23 mouse cellular contexts compared by ENCODE assay signal in genomic region chr5:118461967-118462366, GRCm38 (mm10).
DNase-seq lines count a peak whose midpoint lies in the region; ATAC-seq lines count a peak whose summit lies in the region.
"Had no signal": no experiment of that assay in that cellular context is flagged by ENCODE, and none has a peak within 500 bp of the region (broad histone marks: within the 10 kb centered on the region; RNA-seq: fewer than 3 reads in every experiment).

No protein-coding gene starts in this region.

- H3K36me3 ChIP-seq in embryonic facial prominence, embryonic 10.5 days (replicated peaks) = no peaks in the 10 kb centered on the region
- no peaks in the 10 kb centered on the region for H3K36me3 ChIP-seq in limb, embryonic 11.5 days (ENCODE audit: control insufficient read depth, insufficient read depth, low read length)
- H3K36me3 ChIP-seq in midbrain, embryonic 15.5 days (replicated peaks) = no peaks in the 10 kb centered on the region
- H3K36me3 ChIP-seq: embryonic facial prominence, embryonic 12.5 days; G1E; heart, embryonic 15.5 days; hindbrain, embryonic 15.5 days had no signal

- no peak for ATAC-seq in limb, embryonic 11.5 days (ENCODE audit: insufficient number of reproducible peaks, low FRiP score, low TSS enrichment, low read depth)
- ATAC-seq in midbrain, embryonic 15.5 days (replicated peaks) = no peak
- ATAC-seq: activated CD4-positive, CD25-positive, alpha-beta regulatory T cell, adult 4 months; forebrain, embryonic 13.5 days; intestine, postnatal 0 days had no signal

- no peak overlapping the region for H3K4me3 ChIP-seq in embryonic facial prominence, embryonic 10.5 days
- H3K4me3 ChIP-seq in limb, embryonic 11.5 days (ENCODE audit: low read depth, low read length) = no peak overlapping the region
- H3K4me3 ChIP-seq in midbrain, embryonic 15.5 days = no peak overlapping the region
- H3K4me3 ChIP-seq: embryonic facial prominence, embryonic 12.5 days; forebrain, embryonic 13.5 days; heart, adult 2 months; heart, embryonic 15.5 days; hindbrain, embryonic 15.5 days had no signal

- H3K4me1 ChIP-seq in embryonic facial prominence, embryonic 10.5 days = peaks cover 80% of the 10 kb centered on the region
- peaks cover 33% of the 10 kb centered on the region for H3K4me1 ChIP-seq in limb, embryonic 11.5 days (ENCODE audit: control insufficient read depth, insufficient read depth, low read length)
- peaks cover 28% of the 10 kb centered on the region for H3K4me1 ChIP-seq in midbrain, embryonic 15.5 days

- 0 out of 2 replicates have a peak overlapping the region, but pooled peaks have one; percentile 14 for H3K9ac ChIP-seq in limb, embryonic 11.5 days (ENCODE audit: low read length)
- H3K9ac ChIP-seq in midbrain, embryonic 15.5 days = no peak overlapping the region
- H3K9ac ChIP-seq: embryonic facial prominence, embryonic 12.5 days; forebrain, embryonic 13.5 days; heart, embryonic 15.5 days; hindbrain, embryonic 15.5 days had no signal

- DNase-seq in kidney, postnatal 10 days = peak; percentile 17
- DNase-seq in kidney, postnatal 36 days = no peak
- DNase-seq in R1 (ENCODE audit: low read depth, low spot score) = peak; percentile 70
- peak; percentile 71 for DNase-seq in embryonic facial prominence, embryonic 10.5 days (ENCODE audit: low spot score)
- no peak for DNase-seq in limb, embryonic 11.5 days (ENCODE audit: low spot score)
- DNase-seq in gastrocnemius, adult 18-20 months (ENCODE audit: low spot score) = no peak
- DNase-seq in cerebellum, adult 9-10 months = no peak
- DNase-seq: adrenal gland, adult 2 months; adrenal gland, postnatal 25 days; cerebellum, adult 18-20 months; cerebellum, postnatal 10 days; gastrocnemius, postnatal 10 days; heart, adult 2 months; heart, postnatal 14 days had no signal

- no peaks in the 10 kb centered on the region for H3K9me3 ChIP-seq in embryonic facial prominence, embryonic 10.5 days
- no peaks in the 10 kb centered on the region for H3K9me3 ChIP-seq in limb, embryonic 11.5 days (ENCODE audit: control insufficient read depth, low read length)
- H3K9me3 ChIP-seq in midbrain, embryonic 15.5 days = no peaks in the 10 kb centered on the region
- H3K9me3 ChIP-seq: embryonic facial prominence, embryonic 12.5 days; forebrain, embryonic 13.5 days; G1E; heart, embryonic 15.5 days; hindbrain, embryonic 15.5 days had no signal

- H3K27me3 ChIP-seq in embryonic facial prominence, embryonic 10.5 days (replicated peaks; ENCODE audit: low read depth, poor library complexity, severe bottlenecking) = peaks cover 59% of the 10 kb centered on the region
- no peaks in the 10 kb centered on the region for H3K27me3 ChIP-seq in limb, embryonic 11.5 days (ENCODE audit: control insufficient read depth, insufficient read depth, low read length)
- H3K27me3 ChIP-seq in midbrain, embryonic 15.5 days (replicated peaks) = peaks cover 8% of the 10 kb centered on the region; the same call in 1 of the 2 replicates
- H3K27me3 ChIP-seq: embryonic facial prominence, embryonic 12.5 days had no signal

- WGBS in embryonic facial prominence, embryonic 10.5 days = 33% methylated on average over 4 of the region's 4 CpGs
- 49% methylated on average over 4 of the region's 4 CpGs for WGBS in limb, embryonic 11.5 days
- WGBS in midbrain, embryonic 15.5 days = 72% methylated on average over 4 of the region's 4 CpGs

- H3K4me2 ChIP-seq in limb, embryonic 11.5 days (ENCODE audit: low read depth, severe bottlenecking) = no peak overlapping the region
- no peak overlapping the region for H3K4me2 ChIP-seq in midbrain, embryonic 15.5 days
- H3K4me2 ChIP-seq: embryonic facial prominence, embryonic 12.5 days; forebrain, embryonic 13.5 days; heart, embryonic 11.5 days; heart, embryonic 15.5 days; hindbrain, embryonic 15.5 days had no signal

- peak overlapping the region; percentile 48 for H3K27ac ChIP-seq in embryonic facial prominence, embryonic 10.5 days (replicated peaks)
- no peak overlapping the region for H3K27ac ChIP-seq in limb, embryonic 11.5 days (replicated peaks; ENCODE audit: low read depth, low read length)
- H3K27ac ChIP-seq in midbrain, embryonic 15.5 days = no peak overlapping the region
- H3K27ac ChIP-seq: embryonic facial prominence, embryonic 12.5 days; forebrain, embryonic 13.5 days; heart, adult 2 months; heart, embryonic 15.5 days; hindbrain, embryonic 15.5 days had no signal

Comparison
In these comparisons a context has a peak if more than half of its experiments do, and no peak if none do; other contexts are left out.
1. DNase-seq: peak in kidney, postnatal 10 days (single experiment), R1 (single experiment) and embryonic facial prominence, embryonic 10.5 days (single experiment); none in kidney, postnatal 36 days (0 of 2), limb, embryonic 11.5 days (single experiment), gastrocnemius, adult 18-20 months (single experiment) and cerebellum, adult 9-10 months (single experiment).